Mouse (Mus musculus) inflammation-experienced regulatory T-cells, adult 6 months (primary cell): ENCODE results near the gene Olfr71. TPM values are rescaled to one million over a fixed set of nuclear protein-coding genes. Genes with fewer than 3 reads are reported as not detected.

ENCODE experiments used
- ATAC-seq: one replicate; pipeline ENCODE4 v1.8.0; 2017
- polyA plus RNA-seq, 3 experiments: library from polyadenylated mRNA; unstranded; fragments of 100-300 nt; shearing (Covaris generic); gene quantifications; one replicate each; pipeline ENCODE4 v1.2.1; 2017

Olfr71 gene
- polyA plus RNA-seq, 3 experiments from 2014 or later = not detected

- ATAC-seq = peak; percentile 38
These were observed 1.8 kb upstream of the Olfr71 start for GRCm38 (mm10) chr4:43711821-43712220.

GRCm38 (mm10) chr4:43705991-43706390 lies 4.1 kb downstream of the Olfr71 start:
- no peak for ATAC-seq

GRCm38 (mm10) chr4:43703851-43704250 lies 6.2 kb downstream of the Olfr71 start:
- no peak for ATAC-seq

- ATAC-seq = no peak
These were observed 6.6 kb downstream of the Olfr71 start for GRCm38 (mm10) chr4:43703439-43703838.

- no peak for ATAC-seq
These were observed 9.3 kb downstream of the Olfr71 start, which contains the start of gene Olfr70 for GRCm38 (mm10) chr4:43700707-43701106. TSS of gene Olfr70 (minus strand) at chr4:43700807.

- ATAC-seq = no peak
These were observed 13.5 kb downstream of the Olfr71 start for GRCm38 (mm10) chr4:43696561-43696960.

GRCm38 (mm10) chr4:43695249-43695671 lies 14.8 kb downstream of the Olfr71 start:
- ATAC-seq = no peak

GRCm38 (mm10) chr4:43694439-43695248 lies 15.4 kb downstream of the Olfr71 start:
- ATAC-seq = no peak

GRCm38 (mm10) chr4:43693806-43694241 lies 16.2 kb downstream of the Olfr71 start:
- no peak for ATAC-seq

GRCm38 (mm10) chr4:43691026-43691425 lies 19.0 kb downstream of the Olfr71 start:
- ATAC-seq = no peak

GRCm38 (mm10) chr4:43690021-43690420 lies 20.0 kb downstream of the Olfr71 start:
- ATAC-seq = no peak

- ATAC-seq = no peak
These were observed 30.5 kb downstream of the Olfr71 start for GRCm38 (mm10) chr4:43679416-43680043.

GRCm38 (mm10) chr4:43678541-43678940 lies 31.5 kb downstream of the Olfr71 start:
- ATAC-seq = no peak

- no peak for ATAC-seq
These were observed 34.4 kb downstream of the Olfr71 start for GRCm38 (mm10) chr4:43675608-43676007.

- no peak for ATAC-seq
These were observed 35.1 kb downstream of the Olfr71 start for GRCm38 (mm10) chr4:43674974-43675373.

GRCm38 (mm10) chr4:43673703-43674102 lies 36.4 kb downstream of the Olfr71 start:
- no peak for ATAC-seq

GRCm38 (mm10) chr4:43672070-43672469 lies 38.0 kb downstream of the Olfr71 start:
- ATAC-seq = no peak

GRCm38 (mm10) chr4:43669428-43669794 lies 40.6 kb downstream of the Olfr71 start:
- ATAC-seq = no peak

GRCm38 (mm10) chr4:43668782-43669427 lies 41.1 kb downstream of the Olfr71 start, which contains the start of the genes Tmem8b and Fam221b:
TSS of gene Tmem8b (plus strand) at chr4:43668971.
TSS of gene Fam221b (minus strand) at chr4:43669145.
- ATAC-seq = peak; percentile 99

- no peak for ATAC-seq
These were observed 43.6 kb downstream of the Olfr71 start for GRCm38 (mm10) chr4:43666412-43666811.

GRCm38 (mm10) chr4:43657146-43657545 lies 52.9 kb downstream of the Olfr71 start:
- no peak for ATAC-seq

- ATAC-seq = peak; percentile 95
These were observed 53.5 kb downstream of the Olfr71 start, which contains the start of gene Hint2 for GRCm38 (mm10) chr4:43656339-43657109. TSS of gene Hint2 (minus strand) at chr4:43656466.
